ENCODE assay signal across 8 mouse cellular contexts in genomic region chr7:58658790-58659405, GRCm38 (mm10). TPM values are rescaled to one million over a fixed set of nuclear protein-coding genes. Genes with fewer than 3 reads are reported as not detected.
DNase-seq lines count a peak whose midpoint lies in the region; ATAC-seq and TF ChIP-seq lines count a peak whose summit lies in the region.

No protein-coding gene starts in this region.

- peak overlapping the region; percentile 73 for H3K4me2 ChIP-seq in liver, embryonic 12.5 days
- H3K4me2 ChIP-seq in stomach, postnatal 0 days (replicated peaks; ENCODE audit: low read depth): peak overlapping the region; percentile 86

- no peak for TF ChIP-seq CTCF in testis, adult 2 months (IDR thresholded peaks at IDR 0.05; ENCODE audit: control insufficient read depth, insufficient read depth, insufficient replicate concordance, low read depth, low read length)
- no peak for TF ChIP-seq CTCF in stomach, postnatal 0 days (IDR thresholded peaks at IDR 0.05; ENCODE audit: low read depth)

- WGBS in liver, embryonic 12.5 days (ENCODE audit: insufficient replicate concordance): 24% methylated on average over 14 of the region's 14 CpGs
- 24% methylated on average over 14 of the region's 14 CpGs for WGBS in stomach, postnatal 0 days

- no peak for TF ChIP-seq EP300 in stomach, postnatal 0 days (optimal IDR thresholded peaks at IDR 0.05)

- TF ChIP-seq POLR2A in testis, adult 2 months (IDR thresholded peaks at IDR 0.05; ENCODE audit: control insufficient read depth, low read depth, low read length): no peak

- peak overlapping the region; percentile 44; the same call in 1 of the 2 replicates for H3K9ac ChIP-seq in liver, embryonic 12.5 days
- H3K9ac ChIP-seq in stomach, postnatal 0 days (ENCODE audit: low read length): peak overlapping the region; percentile 76

- peaks cover 15% of the 10 kb centered on the region for H3K4me1 ChIP-seq in testis, adult 2 months (ENCODE audit: control insufficient read depth, insufficient read depth, low read length)
- H3K4me1 ChIP-seq in liver, embryonic 12.5 days: no peaks in the 10 kb centered on the region
- no peaks in the 10 kb centered on the region for H3K4me1 ChIP-seq in stomach, postnatal 0 days (replicated peaks; ENCODE audit: control insufficient read depth, insufficient read depth)

- H3K4me3 ChIP-seq in testis, adult 2 months (ENCODE audit: control insufficient read depth, low read depth, low read length): peak overlapping the region; percentile 91
- H3K4me3 ChIP-seq in liver, embryonic 12.5 days: peak overlapping the region; percentile 60
- peak overlapping the region; percentile 72 for H3K4me3 ChIP-seq in stomach, postnatal 0 days (ENCODE audit: low read depth, low read length)

- H3K36me3 ChIP-seq in testis, adult 2 months (ENCODE audit: control insufficient read depth, insufficient read depth, low read length): no peaks in the 10 kb centered on the region
- H3K36me3 ChIP-seq in liver, embryonic 12.5 days: no peaks in the 10 kb centered on the region
- no peaks in the 10 kb centered on the region for H3K36me3 ChIP-seq in stomach, postnatal 0 days (ENCODE audit: control insufficient read depth, insufficient read depth, low read length)

- H3K9me3 ChIP-seq in liver, embryonic 12.5 days (replicated peaks): no peaks in the 10 kb centered on the region
- no peaks in the 10 kb centered on the region for H3K9me3 ChIP-seq in stomach, postnatal 0 days (ENCODE audit: control insufficient read depth, low read length)

- H3K27me3 ChIP-seq in testis, adult 2 months (ENCODE audit: control insufficient read depth, insufficient read depth, low read length): no peaks in the 10 kb centered on the region; the same call in 1 of the 2 replicates
- H3K27me3 ChIP-seq in liver, embryonic 12.5 days (replicated peaks): peaks cover 28% of the 10 kb centered on the region
- H3K27me3 ChIP-seq in stomach, postnatal 0 days (ENCODE audit: control insufficient read depth, insufficient read depth, low read length): no peaks in the 10 kb centered on the region

- 0 out of 2 replicates have a peak, but pooled peaks have one; percentile 34 for ATAC-seq in liver, embryonic 12.5 days
- no peak; the same call in 1 of the 2 replicates for ATAC-seq in stomach, postnatal 0 days (ENCODE audit: low FRiP score, low TSS enrichment)

- peak; percentile 56 to 78 for DNase-seq in adrenal gland, adult (ENCODE audit: inconsistent age in 2 of 2, low spot score in 1 of 2)
- no peak for DNase-seq in adrenal gland, postnatal 4 days (ENCODE audit: low spot score in 2 of 2)
- no peak for DNase-seq in testis, postnatal 10 days (ENCODE audit: low spot score)
- DNase-seq in stomach, postnatal 0 days (ENCODE audit: low spot score): no peak
- DNase-seq in ovary, adult 18-20 months (ENCODE audit: low spot score): no peak
- DNase-seq in embryo, embryonic 10 days (ENCODE audit: low spot score): no peak

- H3K27ac ChIP-seq in testis, adult 2 months (ENCODE audit: control insufficient read depth, insufficient read depth, low read depth, low read length): peak overlapping the region; percentile 57; the same call in 1 of the 2 replicates
- no peak overlapping the region for H3K27ac ChIP-seq in liver, embryonic 12.5 days
- H3K27ac ChIP-seq in stomach, postnatal 0 days (replicated peaks): peak overlapping the region; percentile 84

RNA-seq across cellular contexts. Expression of gene Atp10a, which starts 2.9 kb away (rescaled TPM):
- 10 to 100 TPM; 37.8 to 42.1 TPM for total RNA-seq in adrenal gland, postnatal 4 days (2021)
- 40.9 and 41.0 TPM in 2 replicates for polyA plus RNA-seq in testis, adult 2 months (2012; rRNA removed)
- polyA plus RNA-seq in liver, embryonic 12.5 days (2016; fragmentation: Nextera tagmentation; extraction: Ambion mirVana): 1.8 and 2.0 TPM in 2 replicates
- 1.4 and 1.7 TPM in 2 replicates for polyA plus RNA-seq in stomach, postnatal 0 days (2015; fragmentation: Nextera tagmentation; extraction: Ambion mirVana)

Comparison
In these comparisons a context has a peak if more than half of its experiments do, and no peak if none do; other contexts are left out.
1. DNase-seq: peak in adrenal gland, adult (2 of 2); none in adrenal gland, postnatal 4 days (0 of 2), testis, postnatal 10 days (single experiment), stomach, postnatal 0 days (single experiment), ovary, adult 18-20 months (single experiment) and embryo, embryonic 10 days (single experiment).
2. RNA of gene Atp10a, which starts 2.9 kb away (polyA plus RNA-seq): 40.9 to 41.0 TPM in testis, adult 2 months; 1.8 to 2.0 TPM in liver, embryonic 12.5 days and 1.4 to 1.7 TPM in stomach, postnatal 0 days; every median in the first group is over 10 times any median in the second.
3. Peak in every context shown above with its lines, with median percentiles within 50 percentile points of each other: H3K4me3 ChIP-seq.